Mouse (Mus musculus) MEL (cell line): ENCODE measurements around the gene Cldn11.

Experiments used
- BHLHE40 ChIP-seq: IDR thresholded peaks from 2 replicates; pipeline ENCODE4 v1.6.1; 2012; ENCODE audit warnings: low read depth, mild to moderate bottlenecking, inconsistent platforms, low read length, improper control_type of control experiment, borderline replicate concordance
- CTCF ChIP-seq, 3 experiments: IDR thresholded peaks in 2 of 3; conservative IDR thresholded peaks in 1 of 3; 2 replicates each; pipeline ENCODE4 v1.5.1; 2011 to 2012; ENCODE audit warnings: low read length in 3 of 3, low read depth in 2 of 3, mild to moderate bottlenecking in 2 of 3, improper control_type of control experiment in 1 of 3, inconsistent platforms in 1 of 3, mixed read lengths in 1 of 3, moderate library complexity in 1 of 3; ENCODE audit not compliant: control insufficient read depth in 1 of 3, insufficient read depth in 1 of 3, poor library complexity in 1 of 3, severe bottlenecking in 1 of 3
- EP300 ChIP-seq, 2 experiments: IDR thresholded peaks; 2 replicates each; pipeline ENCODE4 v1.6.1; 2011; ENCODE audit warnings: improper control_type of control experiment in 2 of 2, low read length in 2 of 2, low read depth in 1 of 2, mild to moderate bottlenecking in 1 of 2
- GABPA ChIP-seq: IDR thresholded peaks from 2 replicates; pipeline ENCODE4 v1.6.1; 2012; ENCODE audit warnings: low read depth, mild to moderate bottlenecking, inconsistent platforms, low read length, improper control_type of control experiment, moderate library complexity
- GATA1 ChIP-seq: IDR thresholded peaks from 2 replicates; pipeline ENCODE4 v1.6.1; 2011; ENCODE audit warnings: low read depth, low read length, improper control_type of control experiment
- NRF1 ChIP-seq: IDR thresholded peaks from 2 replicates; pipeline ENCODE4 v1.6.1; 2014; ENCODE audit warnings: low read depth, mild to moderate bottlenecking, inconsistent platforms, low read length, improper control_type of control experiment, moderate library complexity; ENCODE audit not compliant: poor library complexity, insufficient read depth, severe bottlenecking
- POLR2A ChIP-seq, 2 experiments: IDR thresholded peaks; 2 replicates each; pipeline ENCODE4 v1.6.1; 2011 to 2012; ENCODE audit warnings: low read length in 2 of 2, mild to moderate bottlenecking in 2 of 2, control low read depth in 1 of 2, improper control_type of control experiment in 1 of 2, low read depth in 1 of 2, moderate library complexity in 1 of 2; ENCODE audit not compliant: control insufficient read depth in 1 of 2, insufficient read depth in 1 of 2, poor library complexity in 1 of 2
- TAL1 ChIP-seq: IDR thresholded peaks from 2 replicates; pipeline ENCODE4 v1.6.1; 2012; ENCODE audit warnings: mild to moderate bottlenecking, inconsistent platforms, low read length, moderate library complexity, mixed read lengths
- TCF12 ChIP-seq: IDR thresholded peaks from 2 replicates; pipeline ENCODE4 v1.6.1; 2014; ENCODE audit warnings: low read depth, mild to moderate bottlenecking, inconsistent platforms, low read length, improper control_type of control experiment, moderate library complexity
- USF1 ChIP-seq: IDR thresholded peaks from 2 replicates; pipeline ENCODE4 v1.6.1; 2014; ENCODE audit warnings: low read depth, mild to moderate bottlenecking, inconsistent platforms, low read length, improper control_type of control experiment, moderate library complexity
- USF2 ChIP-seq, 2 experiments: IDR thresholded peaks; 2 replicates each; pipeline ENCODE4 v1.6.1; 2011 to 2012; ENCODE audit warnings: improper control_type of control experiment in 2 of 2, low read length in 2 of 2, borderline replicate concordance in 1 of 2, inconsistent platforms in 1 of 2, low read depth in 1 of 2, mild to moderate bottlenecking in 1 of 2; ENCODE audit not compliant: insufficient read depth in 1 of 2

GRCm38 (mm10) chr3:31199162-31199877 lies 49.6 kb downstream of the Cldn11 start:
- no peak for TF ChIP-seq TAL1
- no peak for TF ChIP-seq CTCF (IDR thresholded peaks at IDR 0.05 in 2 of 3, conservative IDR thresholded peaks at IDR 0.05 in 1 of 3; ENCODE audit: control insufficient read depth in 1 of 3, insufficient read depth in 1 of 3, low read depth in 2 of 3, low read length in 3 of 3, poor library complexity in 1 of 3, severe bottlenecking in 1 of 3)
- TF ChIP-seq GABPA: no peak
- no peak for TF ChIP-seq BHLHE40
- TF ChIP-seq POLR2A (IDR thresholded peaks at IDR 0.05; ENCODE audit: control insufficient read depth in 1 of 2, insufficient read depth in 1 of 2, low read depth in 1 of 2, low read length in 2 of 2, poor library complexity in 1 of 2): no peak
- no peak for TF ChIP-seq NRF1
- no peak for TF ChIP-seq TCF12
- no peak for TF ChIP-seq USF1
- no peak for TF ChIP-seq USF2 (IDR thresholded peaks at IDR 0.05; ENCODE audit: borderline replicate concordance in 1 of 2, insufficient read depth in 1 of 2, low read depth in 1 of 2, low read length in 2 of 2)
- TF ChIP-seq GATA1: no peak
- TF ChIP-seq EP300 (IDR thresholded peaks at IDR 0.05; ENCODE audit: low read depth in 1 of 2, low read length in 2 of 2): no peak
